Mouse (Mus musculus) lung, postnatal 0 days (tissue): ENCODE data around the gene Hist1h1a. TPM values are rescaled to one million over a fixed set of nuclear protein-coding genes. Genes with fewer than 3 reads are reported as not detected.

Experiments used
- ATAC-seq: fragments of 200-750 bp; cut with Nextera tagmentation; 2 replicates; pipeline ENCODE4 v1.8.0; 2017; ENCODE audit warnings: moderate library complexity
- DNase-seq: peaks from one replicate; pipeline ENCODE4 v3.0.0-alpha.2; 2016; ENCODE audit warnings: low spot score
- H3K27ac ChIP-seq: fragments of 300-500 bp; sonication (generic); 2 replicates; pipeline ENCODE4 v1.5.1; 2014; ENCODE audit warnings: antibody characterized with exemption, mild to moderate bottlenecking, low read length, mixed read lengths
- H3K27me3 ChIP-seq: fragments of 300-500 bp; sonication (generic); replicated peaks from 2 replicates; pipeline ENCODE4 v1.6.1; 2014; ENCODE audit warnings: low read length, mixed read lengths; ENCODE audit not compliant: insufficient read depth
- H3K36me3 ChIP-seq: fragments of 300-500 bp; sonication (generic); 2 replicates; pipeline ENCODE4 v1.6.1; 2014; ENCODE audit warnings: low read length, mixed read lengths; ENCODE audit not compliant: insufficient read depth
- H3K4me1 ChIP-seq: fragments of 300-500 bp; sonication (generic); 2 replicates; pipeline ENCODE4 v1.6.1; 2014; ENCODE audit warnings: antibody characterized with exemption, low read depth, low read length, mixed read lengths; ENCODE audit not compliant: insufficient read depth
- H3K4me2 ChIP-seq: fragments of 300-500 bp; sonication (generic); replicated peaks from 2 replicates; pipeline ENCODE4 v1.6.1; 2014; ENCODE audit warnings: low read depth, mild to moderate bottlenecking, low read length, moderate library complexity, mixed read lengths
- H3K4me3 ChIP-seq: fragments of 300-500 bp; sonication (generic); 2 replicates; pipeline ENCODE4 v1.5.1; 2014; ENCODE audit warnings: low read depth, low read length
- H3K9ac ChIP-seq: fragments of 300-500 bp; sonication (generic); replicated peaks from 2 replicates; pipeline ENCODE4 v1.6.1; 2014; ENCODE audit warnings: low read depth, mild to moderate bottlenecking
- H3K9me3 ChIP-seq: fragments of 300-500 bp; sonication (generic); 2 replicates; pipeline ENCODE4 v1.6.1; 2016; ENCODE audit warnings: low read length, mixed read lengths
- CTCF ChIP-seq: IDR thresholded peaks from 2 replicates; pipeline ENCODE4 v1.5.1; 2016; ENCODE audit warnings: antibody characterized with exemption, mild to moderate bottlenecking
- EP300 ChIP-seq: IDR thresholded peaks from 2 replicates; pipeline ENCODE4 v1.6.1; 2016; ENCODE audit warnings: antibody characterized with exemption, mild to moderate bottlenecking, control low read depth
- WGBS: fragments of 180-500 bp; shearing (Covaris S2); extraction: QIAGEN DNeasy Blood & Tissue Kit; methylation state at CpG from one replicate; pipeline ENCODE4 v1.1.7; 2014; 5-methylcytosine and 5-hydroxymethylcytosine counted together
- polyA plus RNA-seq: library from polyadenylated mRNA; unstranded; fragments of >200 nt; fragmentation: Nextera tagmentation; extraction: Ambion mirVana; gene quantifications from 2 replicates; pipeline ENCODE4 v1.2.1, GENCODE M21; 2015

Hist1h1a gene
- polyA plus RNA-seq, 1 experiment from 2014 or later, result 0.33 TPM

DNA sequence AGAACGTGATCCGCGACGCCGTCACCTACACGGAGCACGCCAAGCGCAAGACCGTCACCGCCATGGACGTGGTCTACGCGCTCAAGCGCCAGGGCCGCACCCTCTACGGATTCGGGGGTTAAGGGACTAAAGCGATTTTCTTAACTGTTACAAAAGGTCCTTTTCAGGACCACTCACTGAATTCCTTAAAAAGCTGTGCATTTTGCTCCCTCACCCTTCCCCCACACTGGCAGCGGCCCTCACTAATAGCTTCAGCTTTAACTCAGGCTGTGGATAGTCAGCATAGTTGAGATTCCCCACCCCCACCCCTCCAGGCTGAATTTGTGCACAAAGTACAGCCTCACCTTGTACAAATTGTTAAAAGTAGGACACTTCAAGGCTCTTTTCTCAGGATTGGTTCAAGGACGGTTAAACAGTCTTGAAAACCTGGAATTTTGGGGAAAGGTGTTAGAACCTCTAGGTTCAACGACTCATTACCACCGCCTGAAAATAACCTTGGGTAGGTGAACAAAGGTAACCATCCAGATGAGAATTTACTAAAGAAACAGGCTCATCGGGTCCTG, 6.2 kb upstream of the Hist1h1a start:
- WGBS, result under 1% methylated on average over 15 of the region's 23 CpGs

DNA sequence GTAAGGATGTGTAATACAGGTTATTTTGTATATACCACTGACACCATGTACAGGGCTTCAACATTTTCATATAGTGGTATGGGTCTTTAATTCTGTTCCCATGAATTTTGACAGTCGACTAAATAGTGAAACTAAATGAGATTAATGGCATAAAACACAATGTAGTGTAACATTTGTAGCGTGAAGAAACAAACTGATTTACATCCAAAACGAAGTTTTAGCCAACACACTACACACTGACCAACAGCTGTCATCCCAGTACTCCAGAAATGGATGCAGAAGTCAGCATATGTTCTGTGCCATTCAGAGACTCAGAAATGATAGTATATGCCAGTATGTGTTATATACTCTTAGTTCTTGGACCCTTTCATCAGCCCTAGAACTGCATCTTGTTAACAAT, 5.5 kb upstream of the Hist1h1a start:
- Histone ChIP-seq H3K4me3 (no peak overlapping the region), H3K4me2 (no peak overlapping the region), H3K27me3 (no peaks in the 10 kb centered on the region), H3K4me1 (peaks cover 4% of the 10 kb centered on the region; the same call in 1 of the 2 replicates), H3K9ac (no peak overlapping the region), H3K36me3 (no peaks in the 10 kb centered on the region), H3K9me3 (no peaks in the 10 kb centered on the region), H3K27ac (peak overlapping the region; percentile 85; the same call in 1 of the 2 replicates)
- TF ChIP-seq EP300, result no peak
- no peak for TF ChIP-seq CTCF
- peak; percentile 4 for DNase-seq
- WGBS, result 46% methylated on average over 3 of the region's 3 CpGs
- no peak for ATAC-seq

More for the DNA sequence above, 6.2 kb upstream of the Hist1h1a start:
- H3K27ac ChIP-seq, result peak overlapping the region; percentile 85
- peak; percentile 29 for ATAC-seq
- no peak for TF ChIP-seq CTCF
- peak; percentile 62 for TF ChIP-seq EP300
- H3K4me3 ChIP-seq, result peak overlapping the region; percentile 31
- H3K4me1 ChIP-seq, result peaks cover 4% of the 10 kb centered on the region; the same call in 1 of the 2 replicates
- H3K9me3 ChIP-seq, result no peaks in the 10 kb centered on the region
- peak overlapping the region; percentile 56 for H3K4me2 ChIP-seq
- H3K27me3 ChIP-seq, result no peaks in the 10 kb centered on the region
- no peaks in the 10 kb centered on the region for H3K36me3 ChIP-seq
- DNase-seq, result peak; percentile 76
- peak overlapping the region; percentile 12; the same call in 1 of the 2 replicates for H3K9ac ChIP-seq

DNA sequence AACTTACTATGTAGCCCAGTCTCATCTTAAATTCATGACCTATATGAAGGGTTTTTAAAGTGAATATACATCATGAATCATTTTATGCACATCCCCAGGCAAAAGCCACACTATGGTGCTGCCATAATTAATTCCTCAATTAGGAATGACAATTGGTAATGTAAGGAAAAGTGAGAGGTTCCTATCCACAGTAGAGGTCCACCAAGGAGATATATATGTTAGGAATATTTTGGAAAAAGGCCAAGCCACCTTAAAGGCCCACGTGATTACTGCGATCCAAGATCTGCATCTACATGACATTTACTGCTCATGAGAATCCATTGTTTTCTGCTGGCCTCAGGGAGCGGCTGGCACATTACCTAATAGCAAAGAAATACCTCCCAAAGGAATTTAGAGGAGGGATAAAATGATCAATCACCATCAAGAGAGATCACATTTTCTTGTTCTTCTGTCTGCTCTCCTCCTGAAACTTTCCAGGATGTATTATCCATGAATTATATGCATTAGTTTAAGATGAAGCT, 4.2 kb upstream of the Hist1h1a start:
- ATAC-seq (no peak), DNase-seq (no peak)
- Histone ChIP-seq H3K36me3 (no peaks in the 10 kb centered on the region), H3K9me3 (no peaks in the 10 kb centered on the region), H3K4me1 (peaks cover 10% of the 10 kb centered on the region), H3K9ac (no peak overlapping the region), H3K27ac (no peak overlapping the region), H3K4me2 (no peak overlapping the region), H3K4me3 (no peak overlapping the region), H3K27me3 (no peaks in the 10 kb centered on the region)
- TF ChIP-seq EP300, result no peak
- no peak for TF ChIP-seq CTCF
- 85% methylated on average over 3 of the region's 3 CpGs for WGBS

DNA sequence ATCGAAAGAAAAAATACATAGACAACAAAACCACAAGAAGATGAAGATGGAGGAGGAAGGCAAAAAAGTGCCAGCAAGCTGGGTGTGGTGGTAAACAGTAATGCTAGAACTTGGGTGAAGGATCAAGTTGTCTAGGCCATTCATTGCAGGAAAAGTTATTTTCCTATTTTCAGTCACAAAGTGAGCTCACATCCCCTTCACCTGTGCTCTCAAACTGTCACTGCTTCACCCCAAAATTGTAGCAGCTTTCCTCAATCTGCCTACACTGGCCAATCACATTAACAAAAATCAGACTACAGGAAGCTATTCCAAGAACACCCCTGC, 3.6 kb upstream of the Hist1h1a start:
- Histone ChIP-seq H3K4me2 (no peak overlapping the region; the same call in 1 of the 2 replicates), H3K9me3 (no peaks in the 10 kb centered on the region), H3K27ac (no peak overlapping the region), H3K4me1 (peaks cover 12% of the 10 kb centered on the region), H3K36me3 (no peaks in the 10 kb centered on the region), H3K4me3 (no peak overlapping the region), H3K27me3 (no peaks in the 10 kb centered on the region), H3K9ac (no peak overlapping the region)
- 50% methylated on average over 1 of the region's 1 CpGs for WGBS
- no peak for DNase-seq
- no peak for ATAC-seq
- TF ChIP-seq CTCF, result no peak
- TF ChIP-seq EP300, result no peak

DNA sequence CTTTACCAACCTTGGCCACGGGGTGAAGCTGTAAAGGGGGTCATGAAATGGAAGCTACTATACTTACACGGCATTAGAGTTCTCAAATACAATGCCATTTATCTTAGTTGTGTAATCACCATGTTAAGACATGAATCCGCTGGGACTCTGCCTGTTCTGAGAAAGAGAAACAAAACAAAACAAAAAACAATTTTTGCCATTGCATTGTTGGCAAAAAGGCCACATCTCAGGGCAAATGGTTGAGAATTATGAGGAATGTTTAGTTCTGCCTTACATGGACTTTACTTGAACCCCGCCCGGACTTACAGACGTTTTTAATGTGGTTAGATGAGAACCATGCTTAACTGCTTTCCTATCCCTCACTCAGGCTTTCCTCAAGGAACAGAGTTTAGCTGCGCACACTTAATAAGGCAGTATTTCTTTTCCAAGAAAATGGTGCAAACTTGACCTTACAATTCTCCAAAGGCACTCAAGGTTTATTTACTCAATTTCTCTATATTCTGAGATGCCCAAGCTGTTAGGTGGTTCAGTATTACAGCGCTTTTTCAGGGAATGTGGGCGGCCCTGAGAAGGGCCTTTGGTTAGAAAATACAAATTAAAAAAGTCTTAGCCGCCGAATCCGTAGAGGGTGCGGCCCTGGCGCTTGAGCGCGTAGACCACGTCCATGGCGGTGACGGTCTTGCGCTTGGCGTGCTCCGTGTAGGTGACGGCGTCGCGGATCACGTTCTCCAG, 3.1 kb upstream of the Hist1h1a start:
- peak overlapping the region; percentile 81 for H3K27ac ChIP-seq
- 2% methylated on average over 20 of the region's 27 CpGs for WGBS
- H3K4me1 ChIP-seq, result peaks cover 12% of the 10 kb centered on the region
- H3K4me2 ChIP-seq, result peak overlapping the region; percentile 75
- ATAC-seq, result peak; percentile 1; the same call in 1 of the 2 replicates
- H3K9ac ChIP-seq, result peak overlapping the region; percentile 34; the same call in 1 of the 2 replicates
- TF ChIP-seq EP300, result no peak
- TF ChIP-seq CTCF, result peak; percentile 44
- H3K4me3 ChIP-seq, result peak overlapping the region; percentile 49
- DNase-seq, result peak; percentile 81
- no peaks in the 10 kb centered on the region for H3K27me3 ChIP-seq
- no peaks in the 10 kb centered on the region for H3K9me3 ChIP-seq
- H3K36me3 ChIP-seq, result no peaks in the 10 kb centered on the region
